Mouse (Mus musculus): ENCODE measurements around the gene Tnc. TPM values are rescaled to one million over a fixed set of nuclear protein-coding genes. Genes with fewer than 3 reads are reported as not detected.

Tnc gene
- total RNA-seq, 2 experiments from 2014 or later: 2.4 to 3.8 TPM

DNA sequence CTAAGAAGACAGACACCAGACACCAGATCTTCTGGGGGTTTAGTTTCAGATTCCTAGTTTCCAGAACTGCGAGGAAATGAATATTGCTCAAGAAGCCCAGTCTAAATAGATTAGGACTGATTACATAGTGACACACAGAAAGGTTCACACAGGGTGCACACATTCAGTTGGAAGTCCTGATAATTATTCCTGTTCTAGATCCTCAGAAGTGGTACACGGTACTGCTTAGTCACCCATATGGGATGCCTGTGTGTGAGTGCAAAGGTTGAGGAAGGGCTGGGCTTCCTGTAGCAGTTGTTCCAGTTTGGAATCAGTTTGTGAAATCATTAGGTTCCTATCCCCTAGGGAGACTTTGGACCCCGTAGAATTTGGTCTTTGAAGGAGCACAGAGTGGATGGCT, 130.5 kb downstream of the Tnc start:
- no peak for DNase-seq (ENCODE audit: low spot score in 2 of 2)
- intact Hi-C loops (cut with DNase I): no loop called here

Other genes starting within 250 kb of the Tnc start
- gene Tnfsf8, start 185.7 kb downstream of the Tnc start, total RNA-seq (2021): not detected